Mouse (Mus musculus) cortical plate, adult 2 months (tissue): ENCODE data around the gene Zp1.

Experiments
- CTCF ChIP-seq: fragments of 200-500 bp; IDR thresholded peaks from 2 replicates; pipeline ENCODE4 v1.5.1; 2011; ENCODE audit warnings: mild to moderate bottlenecking, control low read depth, low read length; ENCODE audit not compliant: insufficient read depth; ENCODE audit errors: extremely low read depth
- POLR2A ChIP-seq: fragments of 200-500 bp; IDR thresholded peaks from 2 replicates; pipeline ENCODE4 v1.6.1; 2011; ENCODE audit warnings: mild to moderate bottlenecking, low read length, control low read depth; ENCODE audit not compliant: insufficient read depth; ENCODE audit errors: extremely low read depth

- TF ChIP-seq CTCF (no peak), POLR2A (no peak)
These were observed 39.4 kb downstream of the Zp1 start for GRCm38 (mm10) chr19:10880975-10881425.
